Mouse (Mus musculus) erythroblast, embryonic 14.5 days (primary cell): Measurements from ENCODE around the gene Tulp1.

Experiments
- GATA1 ChIP-seq: IDR thresholded peaks from 2 replicates; pipeline ENCODE4 v1.6.1; 2012; ENCODE audit warnings: low read length, inconsistent platforms, mixed read lengths
- TAL1 ChIP-seq: IDR thresholded peaks from 3 replicates; pipeline ENCODE4 v1.6.1; 2012; ENCODE audit warnings: low read length, inconsistent platforms, mixed read lengths

- TF ChIP-seq GATA1 (no peak), TAL1 (no peak)
Measured at GRCm38 (mm10) chr17:28406471-28406870, 41.4 kb upstream of the Tulp1 start.
